Mouse (Mus musculus): ENCODE measurements around the gene Zfp273.
"Not testable (repeated sequence)": the region's sequence is repeated elsewhere in the genome, so short reads cannot be mapped to it uniquely, and the experiment has no call there.

Gene Zfp273

GRCm38 (mm10) chr13:67813710-67814660 lies at the start of gene Zfp273:
Gene Zfp273 (plus strand): TSS chr13:67813740.
- in situ Hi-C loops (cut with MboI; ENCODE audit: low sequenced_read_pairs), result no loop called here

- in situ Hi-C loops (cut with MboI; ENCODE audit: low sequenced_read_pairs), result no loop called here
Measured at GRCm38 (mm10) chr13:67779265-67780221, 34.0 kb upstream of the Zfp273 start, which contains the start of gene Zfp493. Gene Zfp493 (plus strand): TSS chr13:67779693.

GRCm38 (mm10) chr13:67791921-67792455 lies 21.6 kb upstream of the Zfp273 start:
- in situ Hi-C loops (cut with MboI; ENCODE audit: low sequenced_read_pairs), result no loop called here

GRCm38 (mm10) chr13:67798618-67799017 lies 14.9 kb upstream of the Zfp273 start:
- in situ Hi-C loops (cut with MboI; ENCODE audit: low sequenced_read_pairs), result no loop called here

GRCm38 (mm10) chr13:67799151-67799550 lies 14.4 kb upstream of the Zfp273 start:
- in situ Hi-C loops (cut with MboI; ENCODE audit: low sequenced_read_pairs), result not testable (repeated sequence)

- in situ Hi-C loops (cut with MboI; ENCODE audit: low sequenced_read_pairs), result no loop called here
Measured at GRCm38 (mm10) chr13:67811651-67812210, 1.8 kb upstream of the Zfp273 start.

- in situ Hi-C loops (cut with MboI; ENCODE audit: low sequenced_read_pairs), result no loop called here
Measured at GRCm38 (mm10) chr13:67812961-67813709, 405 bp upstream of the Zfp273 start.

GRCm38 (mm10) chr13:67818636-67819035 lies 5.1 kb downstream of the Zfp273 start:
- in situ Hi-C loops (cut with MboI; ENCODE audit: low sequenced_read_pairs), result no loop called here

GRCm38 (mm10) chr13:67830911-67831336 lies 17.4 kb downstream of the Zfp273 start, which contains the start of gene Gm10037:
Gene Gm10037 (plus strand): TSS chr13:67831106.
- in situ Hi-C loops (cut with MboI; ENCODE audit: low sequenced_read_pairs), result loop anchor here (25.0 kb wide), 2 partner anchors 219 to 419 kb away; partner anchors contain the start of genes Zfp459 and Zfp729b

- in situ Hi-C loops (cut with MboI; ENCODE audit: low sequenced_read_pairs), result loop anchor here (25.0 kb wide), 2 partner anchors 221 to 421 kb away; partner anchors contain the start of genes Zfp459 and Zfp729b
Measured at GRCm38 (mm10) chr13:67833137-67833536, 19.6 kb downstream of the Zfp273 start.

GRCm38 (mm10) chr13:67843775-67844118 lies 30.2 kb downstream of the Zfp273 start:
- in situ Hi-C loops (cut with MboI; ENCODE audit: low sequenced_read_pairs), result loop anchor here (25.0 kb wide), 2 partner anchors 231 to 431 kb away; partner anchors contain the start of genes Zfp459 and Zfp729b

- in situ Hi-C loops (cut with MboI; ENCODE audit: low sequenced_read_pairs), result loop anchor here (25.0 kb wide), 2 partner anchors 232 to 432 kb away; partner anchors contain the start of genes Zfp459 and Zfp729b
Measured at GRCm38 (mm10) chr13:67844119-67844852, 30.7 kb downstream of the Zfp273 start.

- in situ Hi-C loops (cut with MboI; ENCODE audit: low sequenced_read_pairs), result loop anchor here (25.0 kb wide), 2 partner anchors 233 to 433 kb away; partner anchors contain the start of genes Zfp459 and Zfp729b
Measured at GRCm38 (mm10) chr13:67844853-67845194, 31.3 kb downstream of the Zfp273 start.

GRCm38 (mm10) chr13:67850361-67850760 lies 36.8 kb downstream of the Zfp273 start:
- in situ Hi-C loops (cut with MboI; ENCODE audit: low sequenced_read_pairs), result loop anchor here (25.0 kb wide), 1 partner anchor 712 kb away; no protein-coding TSS in a partner anchor

- in situ Hi-C loops (cut with MboI; ENCODE audit: low sequenced_read_pairs), result loop anchor here (25.0 kb wide), 1 partner anchor 709 kb away; no protein-coding TSS in a partner anchor
Measured at GRCm38 (mm10) chr13:67853130-67853529, 39.6 kb downstream of the Zfp273 start.

GRCm38 (mm10) chr13:67853983-67854382 lies 40.4 kb downstream of the Zfp273 start:
- in situ Hi-C loops (cut with MboI; ENCODE audit: low sequenced_read_pairs), result loop anchor here (25.0 kb wide), 1 partner anchor 708 kb away; no protein-coding TSS in a partner anchor

GRCm38 (mm10) chr13:67857317-67857716 lies 43.8 kb downstream of the Zfp273 start:
- in situ Hi-C loops (cut with MboI; ENCODE audit: low sequenced_read_pairs), result loop anchor here (25.0 kb wide), 1 partner anchor 705 kb away; no protein-coding TSS in a partner anchor

GRCm38 (mm10) chr13:67862508-67862907 lies 49.0 kb downstream of the Zfp273 start:
- in situ Hi-C loops (cut with MboI; ENCODE audit: low sequenced_read_pairs), result loop anchor here (25.0 kb wide), 1 partner anchor 700 kb away; no protein-coding TSS in a partner anchor

Measured in CH12F3 (cell line).